Mouse (Mus musculus): ENCODE measurements around the gene Cbln1.

The Cbln1 gene

DNA sequence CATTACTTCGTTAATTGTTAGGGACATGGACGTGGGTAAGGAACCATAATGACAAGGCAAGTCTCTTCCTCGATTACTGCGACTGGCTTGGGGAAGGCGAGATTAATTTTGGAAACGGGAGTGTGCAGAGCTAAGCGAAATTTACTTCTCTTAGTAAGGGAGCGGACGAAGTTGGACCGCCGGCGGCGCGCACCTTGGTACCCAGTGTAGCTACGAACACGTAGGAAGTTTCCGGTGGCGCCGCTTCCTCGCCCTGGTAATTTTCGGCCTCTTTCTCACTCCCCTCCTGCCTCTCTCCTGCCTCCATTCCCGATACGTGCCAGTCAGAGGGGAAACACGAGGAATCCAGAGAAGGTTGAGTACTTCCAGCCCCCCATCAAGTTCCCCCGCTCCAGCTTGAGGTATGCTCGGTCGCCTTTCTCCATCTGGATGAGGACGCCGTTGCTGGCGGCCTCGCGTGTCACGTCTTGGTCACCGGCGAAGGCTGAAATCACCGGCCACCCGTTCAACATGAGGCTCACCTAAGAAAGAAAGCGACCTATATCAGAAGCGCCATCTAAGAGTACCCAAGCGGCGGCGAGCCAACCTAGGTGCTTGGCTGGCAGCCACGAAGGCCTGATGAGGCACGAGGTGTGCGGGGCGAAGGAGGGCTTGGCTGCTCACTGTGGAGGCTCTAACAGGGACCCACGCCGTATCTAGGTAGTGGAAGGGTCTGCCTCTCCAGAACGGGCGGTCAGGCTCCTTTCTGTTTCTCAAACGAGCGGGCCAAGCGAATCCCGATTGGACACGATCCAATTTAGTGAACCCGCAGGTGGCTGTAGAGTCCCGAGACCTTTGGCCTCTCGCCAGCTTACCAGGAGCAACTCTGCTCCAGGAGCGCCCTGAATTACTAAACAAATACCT lies 2.2 kb downstream of the Cbln1 start:
- DNase-seq (ENCODE audit: low spot score in 2 of 2) = no peak

DNA sequence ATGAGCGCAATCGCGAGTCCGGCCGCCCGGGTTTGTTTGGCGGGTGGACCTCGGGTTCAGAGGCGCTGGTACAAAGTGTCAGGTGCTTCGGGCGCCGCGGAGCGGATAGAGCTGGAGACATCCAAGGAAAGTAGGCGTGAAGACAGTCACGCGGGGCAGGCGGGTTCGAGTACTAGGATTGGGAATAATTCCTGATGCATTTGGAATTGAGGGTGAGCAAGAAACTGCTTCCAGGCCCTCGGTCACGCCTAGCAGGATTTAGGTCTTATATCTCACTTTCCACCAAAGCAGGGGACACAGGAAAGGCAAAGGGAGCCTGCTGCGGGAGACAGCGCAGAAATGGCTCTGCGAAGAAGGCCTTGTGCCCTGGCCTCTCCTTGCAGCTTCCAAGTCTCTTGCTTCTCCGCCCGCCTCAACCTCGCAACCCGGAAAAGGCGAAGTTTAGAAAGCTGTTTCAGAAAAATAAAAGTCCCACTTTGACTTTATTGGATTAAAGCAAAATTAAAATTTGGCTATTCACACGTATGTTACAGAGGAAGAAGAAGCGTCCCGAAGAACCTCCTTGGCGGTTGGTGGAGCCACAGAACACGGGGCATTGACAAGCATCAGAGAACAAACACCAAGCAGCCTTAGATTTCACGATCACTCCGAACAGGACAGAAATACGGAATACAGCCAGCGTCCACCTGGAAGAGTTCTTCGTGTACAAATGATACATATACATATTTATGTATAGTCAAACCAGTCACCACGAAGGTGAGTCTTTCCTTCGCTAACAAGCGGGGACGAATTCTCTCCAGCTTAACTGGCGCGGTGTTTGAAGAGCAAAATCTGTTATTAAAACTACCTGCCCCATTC lies 3.2 kb downstream of the Cbln1 start:
- no peak for DNase-seq (ENCODE audit: low spot score in 2 of 2)

DNA sequence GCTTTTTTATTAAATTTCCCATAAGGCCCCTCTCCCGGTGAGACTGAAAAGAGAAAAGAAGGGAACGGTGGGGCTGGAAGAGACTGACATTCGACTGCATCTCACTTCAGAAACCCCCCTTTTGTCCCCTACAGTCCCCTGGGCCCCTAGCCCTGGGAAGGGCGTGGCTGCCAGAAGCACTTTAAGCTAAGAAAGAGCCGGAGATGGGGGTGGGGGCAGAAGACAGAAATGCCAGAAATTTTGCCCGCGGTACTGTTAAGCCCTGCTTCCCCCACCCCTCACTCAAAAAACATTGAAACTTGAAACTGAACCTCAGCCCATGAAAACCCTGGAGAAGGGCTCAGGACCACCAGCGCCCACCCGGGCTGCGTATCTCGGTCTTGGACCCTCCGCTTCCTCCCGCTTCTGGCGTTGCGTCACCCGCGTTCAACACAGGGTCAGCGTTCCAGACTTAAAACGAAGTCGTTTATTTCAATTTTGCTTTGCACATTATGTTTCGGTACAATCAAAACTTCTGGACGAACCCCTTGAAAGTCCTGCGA lies 3.9 kb downstream of the Cbln1 start:
- no peak for DNase-seq (ENCODE audit: low spot score in 2 of 2)

DNA sequence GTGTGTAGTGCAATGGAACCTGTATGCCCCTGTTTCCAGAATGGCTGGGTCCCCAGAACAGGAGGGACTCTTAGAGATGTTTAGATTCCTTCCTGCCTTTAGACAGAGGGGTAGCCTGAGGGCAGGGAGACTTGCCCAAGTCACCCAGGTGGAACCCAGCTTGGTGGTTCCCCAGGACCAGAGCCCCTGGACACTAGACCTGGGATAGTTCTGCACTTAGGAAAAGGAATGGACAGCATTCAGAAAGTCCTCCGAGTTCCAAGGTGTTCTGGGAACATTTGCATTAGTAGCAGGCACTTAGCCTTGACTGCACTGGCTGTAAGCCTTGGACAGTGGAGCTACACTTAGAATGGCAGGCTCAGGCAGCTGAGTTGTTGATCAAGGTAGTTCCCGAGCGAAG lies 4.5 kb downstream of the Cbln1 start:
- DNase-seq (ENCODE audit: low spot score in 2 of 2) = no peak

DNA sequence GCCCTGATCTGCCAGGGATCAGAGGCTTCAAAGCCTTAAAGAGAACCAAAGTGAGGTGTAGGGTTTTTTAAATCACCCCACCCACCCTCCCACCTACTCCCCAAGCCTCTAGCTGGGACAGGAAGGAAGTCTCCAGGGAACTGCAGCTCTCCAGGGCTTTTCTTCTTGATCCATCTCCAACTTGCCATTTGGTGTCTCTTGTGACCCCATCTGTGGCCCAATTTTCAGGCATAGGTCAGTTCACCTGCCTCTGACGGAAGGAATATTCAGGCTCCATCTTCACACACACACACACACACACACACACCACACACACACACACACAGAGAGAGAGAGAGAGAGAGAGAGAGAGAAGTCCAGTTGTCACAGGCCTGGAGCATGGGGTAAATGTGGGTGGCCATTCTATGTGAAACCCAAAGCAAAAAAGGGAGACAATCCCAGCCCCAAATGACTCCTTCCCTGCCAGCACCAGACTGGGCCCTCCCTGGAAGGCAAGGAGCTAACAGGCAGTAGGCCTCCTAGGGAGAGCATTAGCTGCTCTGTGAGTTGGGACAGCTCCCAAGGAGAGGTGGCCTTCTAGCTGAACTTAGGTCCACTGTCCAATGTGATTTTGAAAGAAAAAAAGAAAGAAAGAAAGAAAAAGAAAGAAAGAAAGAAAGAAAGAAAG lies 5.3 kb downstream of the Cbln1 start:
- DNase-seq (ENCODE audit: low spot score in 2 of 2) = no peak

DNA sequence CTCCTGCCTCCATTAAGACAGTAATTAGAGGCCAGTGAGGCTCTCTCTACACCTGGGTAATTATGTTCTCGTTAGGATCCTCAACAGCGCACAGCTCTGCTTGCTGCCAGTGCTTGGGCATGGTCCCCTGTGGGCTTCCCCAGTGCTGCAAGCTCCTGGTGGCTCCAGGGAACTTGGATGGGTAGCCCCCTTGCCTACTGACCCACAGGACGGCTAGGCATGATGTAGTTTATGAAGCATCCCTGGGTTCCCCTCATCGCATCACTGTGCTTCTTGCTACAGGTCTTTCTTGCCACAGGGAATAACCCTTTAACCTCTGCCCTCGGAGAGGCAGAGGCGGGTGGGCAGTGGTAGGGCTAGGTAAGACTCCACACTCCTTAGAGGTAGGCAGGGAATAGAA lies 6.1 kb downstream of the Cbln1 start:
- DNase-seq (ENCODE audit: low spot score in 2 of 2) = no peak

DNA sequence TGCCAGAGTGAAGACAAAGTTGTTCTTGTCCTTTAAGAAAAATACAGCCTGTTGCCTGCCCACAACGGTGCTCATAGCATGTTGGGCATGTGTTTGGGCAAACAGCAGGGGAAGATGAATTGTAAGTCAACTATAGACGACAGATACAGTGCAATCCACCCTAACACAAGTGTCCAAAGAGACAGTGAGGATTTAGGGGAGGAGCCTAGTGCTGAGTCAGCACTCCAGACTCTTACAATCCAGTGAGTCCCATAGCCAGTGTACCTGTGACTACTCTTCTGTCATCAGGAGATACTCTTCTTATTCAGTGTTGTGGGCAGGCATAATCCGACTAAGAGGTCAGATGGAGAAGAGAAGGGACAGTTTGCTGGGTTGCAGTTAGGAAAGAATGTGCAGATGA lies 8.0 kb downstream of the Cbln1 start:
- DNase-seq (ENCODE audit: low spot score in 2 of 2) = no peak

DNA sequence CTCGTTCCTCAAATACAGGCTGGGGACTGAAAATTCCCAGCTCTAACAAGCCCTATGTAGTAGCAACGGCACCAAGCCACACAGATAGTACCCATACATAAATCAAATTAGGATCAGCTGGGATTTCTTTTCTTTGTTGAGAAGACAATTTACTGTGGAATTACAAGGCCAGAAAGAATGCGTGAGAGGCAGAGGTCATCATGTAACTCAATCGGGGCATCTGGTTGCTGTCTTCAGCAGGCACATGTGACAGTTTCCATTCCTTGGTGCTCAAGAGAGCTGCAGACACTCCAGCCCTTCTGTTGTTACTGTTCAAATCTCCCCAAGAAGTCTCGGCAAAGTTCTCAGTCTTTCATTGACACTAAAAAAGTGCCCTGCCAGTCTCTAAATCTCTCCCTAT lies 10.6 kb downstream of the Cbln1 start:
- DNase-seq (ENCODE audit: low spot score in 2 of 2) = no peak

DNA sequence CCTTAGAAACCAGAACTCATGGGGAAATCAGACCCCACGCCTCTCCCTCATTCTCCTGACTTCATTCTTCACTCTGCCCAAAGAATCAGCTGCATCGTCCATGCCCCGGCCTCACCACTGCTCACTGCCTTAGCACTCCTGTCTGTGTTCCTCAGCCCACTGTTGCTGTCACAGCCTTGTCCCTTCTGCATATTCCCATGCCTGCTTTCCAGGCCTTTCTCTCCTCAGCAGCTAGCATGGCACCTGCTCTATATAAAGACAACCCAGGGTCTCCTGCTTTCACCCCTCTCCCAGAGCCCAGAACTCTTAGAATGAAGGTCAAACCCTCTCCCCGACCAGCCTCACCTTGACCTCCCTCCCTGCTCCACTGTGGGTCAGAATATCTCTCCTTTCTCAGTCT lies 15.5 kb downstream of the Cbln1 start:
- DNase-seq (ENCODE audit: low spot score in 2 of 2) = no peak

DNA sequence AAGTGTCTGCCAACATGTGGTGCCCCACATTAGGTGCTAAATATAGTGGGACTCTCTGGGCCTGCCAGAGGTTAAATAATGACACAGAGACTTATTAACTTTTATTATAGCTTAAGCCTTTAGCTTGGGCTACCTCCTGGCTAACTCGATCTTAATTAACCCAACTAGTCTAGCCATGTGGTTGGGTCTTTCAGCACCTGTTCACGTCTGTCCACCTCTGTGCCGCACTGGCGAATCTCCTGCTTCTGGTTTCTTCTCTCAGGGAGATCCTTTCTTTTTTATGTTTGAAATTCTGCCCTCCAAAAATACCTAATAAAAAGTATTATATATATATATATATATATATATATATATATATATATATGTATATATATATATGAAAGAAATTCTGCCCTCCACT lies 19.6 kb downstream of the Cbln1 start:
- DNase-seq (ENCODE audit: low spot score in 2 of 2) = no peak

DNA sequence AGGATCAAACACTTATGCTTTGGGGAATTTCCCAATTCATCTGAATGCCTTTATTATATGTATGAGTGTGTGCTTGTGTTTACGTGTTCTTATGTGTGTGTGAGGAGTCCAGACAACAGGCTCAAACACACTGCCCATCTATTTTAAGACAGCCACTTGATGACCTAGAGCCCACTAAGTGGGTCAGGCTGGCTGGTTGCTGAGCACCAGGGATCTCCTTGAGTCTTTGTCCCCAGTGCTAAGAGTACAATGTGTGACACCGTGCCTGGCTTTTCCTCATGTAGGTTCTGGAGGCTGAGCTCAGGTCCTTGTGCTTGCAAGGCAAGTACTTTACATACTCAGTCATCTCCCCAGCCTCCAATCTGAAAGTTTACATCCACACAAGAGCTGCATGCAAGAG lies 20.7 kb downstream of the Cbln1 start:
- DNase-seq (ENCODE audit: low spot score in 2 of 2) = no peak

DNA sequence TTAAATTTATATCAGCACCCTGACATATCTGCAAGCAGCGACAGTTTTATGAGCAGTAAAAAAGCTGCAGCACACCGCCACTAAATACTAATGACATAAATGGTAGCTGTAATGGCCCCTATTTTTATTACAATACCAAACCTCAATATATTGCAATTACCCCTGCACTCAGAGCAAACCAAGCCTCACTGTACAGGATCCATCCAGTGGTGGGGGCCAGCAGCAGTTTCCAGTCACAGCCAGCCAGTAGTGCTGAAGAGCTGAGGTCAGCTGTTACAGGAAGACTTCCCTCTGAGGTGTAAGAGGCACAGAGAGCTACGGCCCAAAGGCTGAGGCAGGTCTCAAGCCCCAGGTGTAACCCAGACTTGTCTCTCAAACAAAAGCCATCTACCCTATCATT lies 37.8 kb downstream of the Cbln1 start:
- no peak for DNase-seq (ENCODE audit: low spot score in 2 of 2)

DNA sequence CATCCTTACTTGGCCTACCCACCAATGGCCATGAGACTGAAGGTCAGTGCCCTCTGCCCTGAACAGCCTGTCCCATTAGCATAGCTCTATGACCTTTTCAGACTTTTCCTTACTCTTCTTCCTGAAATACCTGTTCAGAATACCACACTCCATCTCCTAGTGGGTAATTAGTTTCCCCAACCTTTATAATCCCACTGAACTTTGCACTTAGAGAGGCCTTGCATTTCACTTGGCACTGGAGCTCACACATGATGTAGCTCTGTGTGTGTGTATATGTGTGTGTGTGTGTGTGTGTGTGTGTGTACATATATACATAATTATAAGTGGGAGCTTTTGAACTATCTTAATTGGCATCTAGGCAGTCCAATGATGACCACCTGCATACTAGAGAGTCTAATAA lies 45.2 kb downstream of the Cbln1 start:
- DNase-seq (ENCODE audit: low spot score in 2 of 2) = no peak

DNA sequence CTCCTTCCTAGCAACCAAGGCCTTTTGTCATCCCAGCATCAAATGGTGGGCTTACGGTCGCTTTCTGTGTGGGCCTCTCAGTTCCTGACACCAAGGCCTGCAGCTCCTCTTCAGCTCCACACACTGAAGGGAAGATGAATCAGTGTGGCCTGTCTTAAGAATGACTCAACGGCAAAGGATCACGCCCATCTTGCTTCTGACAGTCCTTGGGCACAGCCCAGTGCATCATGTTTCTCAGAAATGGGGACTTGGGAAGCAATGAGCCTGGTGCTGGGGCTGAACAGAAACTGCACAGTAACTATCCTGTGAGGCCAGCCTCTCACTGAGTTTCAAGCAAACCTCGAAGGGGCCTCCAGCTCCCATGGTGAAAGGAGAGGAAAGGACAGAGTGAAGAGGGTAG lies 47.7 kb downstream of the Cbln1 start:
- no peak for DNase-seq (ENCODE audit: low spot score in 2 of 2)

DNA sequence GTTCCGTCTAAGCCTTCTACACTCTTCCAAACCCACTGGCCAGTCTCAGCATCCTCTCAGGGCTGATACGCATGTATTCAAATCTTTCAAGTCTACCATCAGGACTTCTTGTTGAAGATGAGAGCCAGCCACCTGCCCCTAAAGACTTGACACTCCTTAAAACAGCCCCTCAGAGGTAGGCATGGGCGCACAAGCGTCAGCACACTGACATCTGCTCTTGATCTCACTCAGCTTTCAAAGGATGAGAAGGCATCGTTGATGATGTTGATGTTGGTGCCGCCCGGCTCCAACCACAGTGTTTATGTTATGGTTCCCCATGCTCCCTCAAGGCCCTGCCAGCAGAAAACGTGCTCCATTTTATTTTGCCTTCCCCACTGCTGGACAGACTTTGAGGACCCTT lies 50.7 kb downstream of the Cbln1 start:
- DNase-seq (ENCODE audit: low spot score in 2 of 2) = no peak
